Mouse (Mus musculus) thymus, adult 2 months (tissue): ENCODE results near the gene Cryba4.

Experiments used
- CTCF ChIP-seq: fragments of 200-500 bp; IDR thresholded peaks from 2 replicates; pipeline ENCODE4 v1.5.1; 2012; ENCODE audit warnings: mild to moderate bottlenecking, control low read depth, low read length, moderate library complexity, borderline replicate concordance; ENCODE audit not compliant: control insufficient read depth, poor library complexity, insufficient read depth; ENCODE audit errors: extremely low read depth
- POLR2A ChIP-seq: fragments of 200-500 bp; IDR thresholded peaks from 2 replicates; pipeline ENCODE4 v1.6.1; 2012; ENCODE audit warnings: mild to moderate bottlenecking, low read length, control low read depth, moderate library complexity; ENCODE audit not compliant: control insufficient read depth, poor library complexity, insufficient read depth; ENCODE audit errors: extremely low read depth

DNA sequence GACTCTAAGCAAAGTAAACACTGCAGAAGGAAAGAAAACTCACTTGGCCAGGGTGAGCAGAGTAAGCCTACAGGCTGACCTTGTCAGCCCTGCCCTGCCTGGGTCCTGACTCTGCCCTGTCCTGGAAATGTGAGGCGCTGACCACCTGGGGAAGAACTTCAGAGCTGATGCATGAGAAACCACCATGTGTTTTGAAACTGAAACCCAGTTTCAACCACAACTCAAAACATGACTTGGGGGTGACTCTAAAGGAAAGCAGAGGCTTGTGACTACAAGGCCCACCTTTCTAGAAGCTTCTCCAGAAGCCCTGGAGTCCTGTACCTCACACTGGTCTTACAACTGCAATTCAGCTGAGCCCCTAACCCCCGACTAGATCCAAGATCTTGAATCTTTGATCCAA lies 20.6 kb upstream of the Cryba4 start:
- TF ChIP-seq CTCF = no peak
- no peak for TF ChIP-seq POLR2A
